Comparison of ENCODE assay signal across 25 mouse cellular contexts in the genomic region with DNA sequence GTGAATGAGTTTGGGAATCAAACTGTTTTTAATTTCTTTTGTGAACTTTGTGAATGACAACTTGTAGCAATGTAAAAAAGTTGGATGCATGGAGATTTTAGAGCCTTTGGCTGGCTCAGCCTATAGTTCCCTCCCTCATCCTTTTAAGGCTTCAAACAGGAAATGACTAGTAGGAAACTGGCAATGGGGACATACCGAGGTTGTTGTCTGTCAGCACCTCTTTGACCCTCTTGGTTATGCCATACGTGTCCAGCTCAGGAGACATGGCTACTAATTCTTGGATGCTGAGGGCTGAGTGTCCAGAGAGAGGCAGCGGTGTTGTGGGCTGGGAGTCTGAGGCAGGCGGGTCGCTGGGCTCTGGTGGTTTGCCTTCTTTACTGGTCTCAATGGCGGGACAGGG. TPM values are rescaled to one million over a fixed set of nuclear protein-coding genes. Genes with fewer than 3 reads are reported as not detected.
A peak's percentile ranks its signal among the peaks of the same experiment; 100 is the strongest.
DNase-seq lines count a peak whose midpoint lies in the region; ATAC-seq lines count a peak whose summit lies in the region.
"Had no signal": no experiment of that assay in that cellular context is flagged by ENCODE, and none has a peak within 500 bp of the region (broad histone marks: within the 10 kb centered on the region; RNA-seq: fewer than 3 reads in every experiment).

No protein-coding gene starts in this region.

- no peak for ATAC-seq in granulocyte monocyte progenitor cell, adult 5-6 weeks (replicated peaks; ENCODE audit: poor library complexity, severe bottlenecking)
- ATAC-seq: CD4-positive, CD25-positive, alpha-beta regulatory T cell, adult 4 months; forebrain, embryonic 14.5 days; forebrain, embryonic 16.5 days had no signal

- no peaks in the 10 kb centered on the region for H3K9me3 ChIP-seq in megakaryocyte, embryonic 14.5 days
- H3K9me3 ChIP-seq: embryonic facial prominence, embryonic 13.5 days; embryonic facial prominence, embryonic 15.5 days; forebrain, embryonic 10.5 days; forebrain, embryonic 12.5 days; G1E had no signal

- H3K4me3 ChIP-seq in megakaryocyte, embryonic 14.5 days (replicated peaks): peak overlapping the region; percentile 42
- H3K4me3 ChIP-seq: embryonic facial prominence, embryonic 13.5 days; embryonic facial prominence, embryonic 15.5 days; erythroblast, embryonic 14.5 days; forebrain, embryonic 10.5 days; forebrain, embryonic 12.5 days had no signal

- H3K27me3 ChIP-seq in megakaryocyte, embryonic 14.5 days (replicated peaks): no peaks in the 10 kb centered on the region
- H3K27me3 ChIP-seq: CH12.LX; embryonic facial prominence, embryonic 13.5 days; embryonic facial prominence, embryonic 15.5 days; forebrain, embryonic 12.5 days had no signal

- DNase-seq in 3T3-L1 (ENCODE audit: low read depth, low spot score) (peak; percentile 62), NIH3T3 (ENCODE audit: low read depth) (peak; percentile 11)
- no peak for DNase-seq in left cerebral cortex, adult 9 months (ENCODE audit: low spot score in 2 of 2)
- DNase-seq: adrenal gland, adult 2 months; adrenal gland, postnatal 10 days; adrenal gland, postnatal 25 days; B cell, adult 2 months; cerebellum, adult 11 months; cerebellum, adult 18-20 months; cerebellum, adult 9-10 months; cerebellum, postnatal 10 days; cerebellum, postnatal 25 days; embryo, embryonic 11 days had no signal

- H3K4me1 ChIP-seq in megakaryocyte, embryonic 14.5 days: peaks cover 24% of the 10 kb centered on the region
- H3K4me1 ChIP-seq: embryonic facial prominence, embryonic 13.5 days; embryonic facial prominence, embryonic 15.5 days; forebrain, embryonic 10.5 days; forebrain, embryonic 12.5 days had no signal

- peaks cover 97% of the 10 kb centered on the region for H3K36me3 ChIP-seq in megakaryocyte, embryonic 14.5 days (replicated peaks; ENCODE audit: low read length)
- H3K36me3 ChIP-seq: G1E had no signal

RNA-seq across cellular contexts. Expression of a gene that starts 40.2 kb away (rescaled TPM):
- 10.7 and 17.8 TPM in 2 replicates for polyA plus RNA-seq in megakaryocyte, embryonic 14.5 days (2012; ENCODE audit: insufficient read depth, low replicate concordance)
- 32.9 and 67.0 TPM in 2 replicates for total RNA-seq in granulocyte monocyte progenitor cell, adult 5-6 weeks (2014; fragmentation: Nextera tagmentation)
- 10.9 and 13.9 TPM in 2 replicates for total RNA-seq in granulocyte monocyte progenitor cell, adult 5-6 weeks (2017)
- polyA plus RNA-seq: G1E had no signal

Comparison
In these comparisons a context has a peak if more than half of its experiments do, and no peak if none do; other contexts are left out.
1. DNase-seq: peak in 3T3-L1 (single experiment) and NIH3T3 (single experiment); none in left cerebral cortex, adult 9 months (0 of 2).